Mouse (Mus musculus): ENCODE results near the gene Mrps10.

- TF ChIP-seq POLR2A (IDR thresholded peaks at IDR 0.05; ENCODE audit: borderline replicate concordance, control insufficient read depth, low read depth, low read length) (no peak), CTCF (IDR thresholded peaks at IDR 0.05; ENCODE audit: control insufficient read depth, insufficient read depth, low read length) (peak; percentile 73)
Measured at GRCm38 (mm10) chr17:47408558-47408898, 39.8 kb downstream of the Mrps10 start.
